Mouse (Mus musculus): ENCODE measurements around the gene Ppil3.

Gene Ppil3

GRCm38 (mm10) chr1:58409553-58410197 is 35.6 kb downstream of the Ppil3 start:
- DNase-seq (ENCODE audit: extremely low spot score, low spot score), result no peak

- DNase-seq (ENCODE audit: extremely low spot score, low spot score), result no peak
These were observed 37.1 kb downstream of the Ppil3 start for GRCm38 (mm10) chr1:58408141-58408540.

GRCm38 (mm10) chr1:58407321-58407720 is 38.0 kb downstream of the Ppil3 start:
- DNase-seq (ENCODE audit: extremely low spot score, low spot score), result no peak

- DNase-seq (ENCODE audit: extremely low spot score, low spot score), result no peak
These were observed 41.5 kb downstream of the Ppil3 start for GRCm38 (mm10) chr1:58403745-58404144.

GRCm38 (mm10) chr1:58401396-58401795 is 43.9 kb downstream of the Ppil3 start:
- DNase-seq (ENCODE audit: extremely low spot score, low spot score), result no peak

- no peak for DNase-seq (ENCODE audit: extremely low spot score, low spot score)
These were observed 47.6 kb downstream of the Ppil3 start for GRCm38 (mm10) chr1:58397731-58398130.

GRCm38 (mm10) chr1:58396179-58396578 is 49.1 kb downstream of the Ppil3 start:
- no peak for DNase-seq (ENCODE audit: extremely low spot score, low spot score)

- no peak for DNase-seq (ENCODE audit: extremely low spot score, low spot score)
These were observed 49.9 kb downstream of the Ppil3 start for GRCm38 (mm10) chr1:58395341-58395740.

GRCm38 (mm10) chr1:58393284-58394195 is 51.7 kb downstream of the Ppil3 start:
- peak; percentile 55 for DNase-seq (ENCODE audit: extremely low spot score, low spot score)

- peak; percentile 96 for DNase-seq (ENCODE audit: extremely low spot score, low spot score)
These were observed 52.5 kb downstream of the Ppil3 start, which contains the start of gene Bzw1 for GRCm38 (mm10) chr1:58392652-58393283. Bzw1 (plus strand) TSS chr1:58392898.

GRCm38 (mm10) chr1:58392268-58392651 is 53.0 kb downstream of the Ppil3 start:
- DNase-seq (ENCODE audit: extremely low spot score, low spot score), result no peak

- peak; percentile 30 for DNase-seq (ENCODE audit: extremely low spot score, low spot score)
These were observed 53.6 kb downstream of the Ppil3 start for GRCm38 (mm10) chr1:58391421-58392267.

- no peak for DNase-seq (ENCODE audit: extremely low spot score, low spot score)
These were observed 62.6 kb downstream of the Ppil3 start for GRCm38 (mm10) chr1:58382586-58383281.
